Mouse (Mus musculus): ENCODE results near the gene Tshz3.

Tshz3 gene

DNA sequence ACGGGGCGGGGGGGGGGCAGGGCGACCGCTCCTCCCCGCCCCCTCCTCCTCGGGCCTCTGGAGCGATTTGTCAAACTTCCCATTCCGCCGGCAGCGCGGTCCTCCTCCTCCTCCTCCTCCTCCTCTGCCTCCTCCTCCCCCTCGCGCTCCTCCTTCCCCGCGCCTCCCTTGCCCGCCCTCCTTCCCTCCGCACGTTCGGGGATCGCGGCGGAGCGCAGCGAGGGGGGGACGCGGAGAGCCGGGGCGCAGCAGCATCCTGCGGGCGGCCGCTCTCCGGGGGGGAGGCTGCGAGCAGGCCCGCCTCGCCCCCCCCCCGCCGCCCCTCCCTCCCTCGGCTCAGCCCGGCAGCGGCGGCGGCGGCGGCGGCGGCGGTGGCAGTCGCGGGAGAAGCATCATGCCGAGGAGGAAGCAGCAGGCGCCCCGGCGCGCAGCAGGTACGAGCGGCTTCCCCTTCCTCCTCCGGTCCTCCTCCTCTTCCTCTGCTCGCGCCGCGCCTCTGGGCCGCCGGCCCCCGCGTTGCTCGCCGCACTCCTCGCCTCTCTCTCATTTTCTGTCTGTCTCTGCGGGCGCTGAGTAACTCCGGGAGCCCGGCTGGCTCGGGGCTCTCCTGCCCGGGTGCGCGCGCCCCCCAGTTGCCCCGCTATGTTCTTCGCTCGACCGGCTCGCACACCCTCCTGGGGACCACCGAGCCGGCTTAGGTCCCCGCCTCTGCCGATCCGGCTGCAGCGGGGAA, at the start of gene Tshz3:
Gene Tshz3 (plus strand): TSS at position 263 of the 733 bp plus-strand sequence.
- DNase-seq (ENCODE audit: low spot score), result no peak

DNA sequence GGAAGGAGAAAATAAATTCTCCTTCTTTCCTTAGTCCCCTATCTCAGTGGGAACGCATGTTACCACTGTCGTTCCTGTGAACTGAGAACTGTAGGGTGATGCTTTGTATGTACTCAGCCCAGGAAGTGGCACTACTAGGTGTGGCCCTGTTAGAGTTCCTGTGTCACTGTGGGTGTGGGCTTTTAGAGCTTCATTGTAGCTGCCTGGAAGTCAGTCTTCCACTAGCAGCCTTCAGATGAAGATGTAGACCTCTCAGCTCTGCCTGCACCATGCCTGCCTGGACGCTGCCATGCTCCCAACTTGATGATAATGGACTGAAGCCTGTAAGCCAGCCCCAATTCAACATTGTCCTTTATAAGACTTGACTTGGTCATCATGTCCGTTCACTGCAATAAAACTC, 42.0 kb upstream of the Tshz3 start:
- no peak for DNase-seq (ENCODE audit: low spot score)

DNA sequence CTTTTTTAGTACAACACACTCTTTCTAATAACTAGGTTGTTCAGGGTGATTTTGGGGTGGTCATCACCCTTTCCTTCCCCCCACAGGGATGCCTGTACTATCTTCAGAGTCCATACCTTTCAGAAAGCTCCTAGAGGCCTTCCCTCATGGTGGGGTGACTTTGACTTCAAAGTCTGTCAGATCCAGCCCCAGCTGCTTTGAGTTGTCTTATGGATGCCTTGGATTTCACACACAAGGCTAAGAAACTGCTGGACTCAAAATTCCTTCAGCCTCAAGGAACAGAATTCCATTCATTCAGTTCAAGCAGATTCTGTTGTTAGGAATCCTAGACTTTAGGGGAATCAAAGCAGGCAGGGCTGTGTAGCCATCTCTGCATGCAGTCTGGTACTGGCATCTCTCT, 41.5 kb upstream of the Tshz3 start:
- DNase-seq (ENCODE audit: low spot score), result no peak

DNA sequence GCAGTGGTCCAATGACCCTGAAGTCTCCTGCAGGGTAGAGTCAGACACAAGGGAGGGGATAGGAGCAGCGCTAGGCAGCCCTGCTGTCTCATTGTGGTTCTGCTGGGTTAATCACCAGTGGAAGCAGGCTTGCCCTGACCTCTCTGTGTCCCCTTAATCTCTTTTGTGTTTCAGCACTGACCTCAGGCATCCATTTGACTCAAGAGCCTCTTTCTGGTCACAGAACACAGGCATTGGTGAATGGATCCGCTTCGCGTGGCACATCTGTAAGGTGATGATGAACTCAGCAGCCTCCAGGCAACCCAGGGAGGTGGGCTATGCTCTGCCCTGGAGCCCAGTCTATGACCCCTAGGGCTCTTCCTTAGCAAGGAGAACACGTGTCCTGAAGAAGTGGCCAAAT, 39.6 kb upstream of the Tshz3 start:
- no peak for DNase-seq (ENCODE audit: low spot score)

DNA sequence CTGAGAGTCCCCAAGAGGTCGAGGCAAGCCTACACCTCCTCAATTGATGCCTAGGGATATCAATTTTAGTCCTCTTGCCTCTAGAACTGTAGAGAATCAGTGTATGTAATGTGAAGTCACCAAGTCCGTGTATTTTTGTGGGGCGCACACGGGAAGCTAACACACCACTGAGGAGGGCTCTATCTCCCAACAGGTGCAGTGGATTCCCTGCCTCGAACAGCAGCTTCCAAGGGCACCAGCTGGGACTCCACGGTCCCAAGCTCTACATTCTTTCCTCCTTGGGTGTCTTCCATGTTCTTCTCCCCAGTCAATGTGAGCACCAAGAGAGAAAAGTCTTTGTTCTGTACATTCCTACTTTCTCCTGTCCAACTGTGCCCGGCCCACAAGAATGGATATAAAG, 38.7 kb upstream of the Tshz3 start:
- no peak for DNase-seq (ENCODE audit: low spot score)

DNA sequence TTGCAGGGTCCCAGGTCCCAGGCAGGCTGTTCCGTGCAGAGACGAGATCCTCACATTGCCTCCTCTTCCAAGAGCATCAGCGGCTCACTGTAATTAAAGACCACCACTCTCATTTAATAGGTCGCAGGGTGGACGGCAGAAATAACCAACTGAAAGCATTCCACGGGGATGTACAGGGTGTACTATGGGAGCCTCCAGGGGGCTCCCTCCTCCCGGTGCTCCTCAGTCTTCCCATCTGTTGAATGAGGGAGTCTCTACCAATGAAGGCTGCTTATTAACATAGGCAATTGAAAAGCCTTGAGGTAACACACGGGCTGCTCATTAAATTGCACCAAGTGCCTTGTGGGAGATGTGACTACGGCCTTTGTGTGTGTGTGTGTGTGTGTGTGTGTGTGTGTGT, 37.3 kb upstream of the Tshz3 start:
- DNase-seq (ENCODE audit: low spot score), result no peak

DNA sequence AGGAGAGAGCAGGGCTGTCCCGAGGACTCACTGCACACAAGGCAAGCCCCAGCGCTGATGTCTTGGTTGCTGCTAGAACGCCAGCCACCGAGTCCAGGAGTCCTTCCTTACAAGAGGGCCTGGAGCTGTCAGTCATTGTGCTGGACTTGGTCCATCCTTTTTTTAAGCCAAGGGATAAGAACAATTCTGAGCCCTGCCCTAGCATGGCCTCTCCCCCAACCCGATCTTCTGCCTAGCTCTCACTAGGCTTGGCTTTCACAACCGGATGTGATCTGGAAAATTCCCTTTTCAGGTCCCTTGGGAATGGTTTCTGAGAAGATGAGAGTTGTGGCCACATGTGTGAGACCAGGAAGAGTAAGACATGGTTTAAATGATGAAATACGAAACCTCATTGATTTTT, 34.5 kb upstream of the Tshz3 start:
- no peak for DNase-seq (ENCODE audit: low spot score)

DNA sequence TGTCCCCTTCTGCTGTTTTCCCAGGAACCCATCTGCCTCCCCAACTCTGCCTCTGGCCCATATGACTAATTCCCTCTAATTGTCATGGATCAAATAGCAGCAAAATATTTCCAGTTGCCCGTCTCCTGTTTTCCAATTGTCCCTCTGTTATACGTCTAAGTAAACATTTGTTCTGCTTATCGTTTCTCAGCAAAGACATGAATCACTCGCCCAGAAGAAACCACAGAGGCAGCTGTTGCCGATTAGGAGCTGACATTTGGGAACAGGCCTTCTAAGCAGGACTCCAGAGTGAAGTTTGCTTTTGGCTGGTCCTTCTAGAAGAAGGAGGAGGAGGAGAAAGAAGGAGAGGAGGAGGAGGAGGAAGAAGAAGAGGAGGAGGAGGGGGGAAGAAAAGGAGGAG, 30.2 kb upstream of the Tshz3 start:
- no peak for DNase-seq (ENCODE audit: low spot score)

DNA sequence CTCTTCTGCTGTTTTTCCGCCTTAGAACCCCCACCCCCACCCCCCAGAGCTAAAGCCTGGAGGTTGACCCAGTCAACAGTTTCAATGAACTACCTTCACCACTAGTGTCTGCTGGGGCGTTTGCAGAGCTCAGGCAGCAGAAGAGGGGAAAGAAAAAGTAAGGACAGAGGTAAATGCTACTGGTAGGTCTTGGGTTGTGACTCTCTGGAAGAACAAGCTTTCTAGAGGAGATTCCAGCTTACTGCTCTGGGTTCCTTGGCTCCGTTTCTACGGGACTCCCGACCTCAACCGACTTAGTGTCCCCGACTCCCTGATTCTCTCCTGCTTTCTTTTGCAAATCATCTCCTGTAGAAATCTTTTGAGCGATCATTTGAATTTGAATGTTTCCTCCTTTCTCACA, 19.9 kb upstream of the Tshz3 start:
- no peak for DNase-seq (ENCODE audit: low spot score)

DNA sequence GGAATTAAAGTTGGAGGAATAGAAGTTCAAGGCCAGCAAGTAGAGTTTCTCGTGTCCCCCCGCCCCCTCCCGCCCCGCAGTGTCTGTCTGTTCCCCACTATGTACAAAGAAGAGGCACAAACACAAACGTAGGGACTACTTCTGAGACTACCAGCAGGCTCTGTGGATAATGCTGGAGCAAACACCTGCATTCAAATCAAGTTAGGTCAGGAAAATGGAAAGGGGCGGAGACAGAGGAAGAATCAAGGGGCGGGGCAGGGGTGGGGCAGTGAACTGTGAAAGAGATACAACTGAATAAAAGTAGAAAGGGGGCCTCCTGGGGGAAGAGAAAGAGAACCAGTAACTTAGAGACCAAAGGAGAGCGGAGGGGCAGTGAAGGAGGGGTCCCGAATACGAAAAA, 19.4 kb upstream of the Tshz3 start:
- DNase-seq (ENCODE audit: low spot score), result no peak

DNA sequence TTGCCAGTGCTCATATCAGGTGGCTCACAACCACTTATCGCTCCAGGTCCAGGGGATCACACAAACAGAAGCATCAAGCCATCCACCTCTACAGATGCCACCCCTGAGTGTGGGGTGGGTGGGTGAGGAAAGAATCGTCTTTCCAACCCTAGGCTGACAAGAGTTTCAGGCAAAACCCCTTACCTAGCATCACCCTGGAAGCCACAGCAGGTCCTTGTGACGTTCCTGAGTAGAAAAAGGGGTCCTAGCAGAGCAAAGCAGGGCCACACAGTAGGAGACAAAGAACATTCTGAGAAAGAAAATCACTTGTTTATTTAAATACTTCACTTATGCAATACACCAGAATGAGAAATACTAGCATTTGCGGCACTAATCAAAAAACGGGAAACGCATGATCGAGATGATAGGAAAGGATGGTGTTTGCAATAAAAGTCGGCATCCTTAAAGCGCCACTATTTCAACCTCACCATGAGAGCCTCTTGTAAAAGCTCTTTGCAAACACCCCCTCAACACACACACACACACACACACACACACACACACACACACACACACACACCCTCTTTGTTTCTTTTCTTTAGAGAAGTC, 18.8 kb upstream of the Tshz3 start:
- DNase-seq (ENCODE audit: low spot score), result no peak

DNA sequence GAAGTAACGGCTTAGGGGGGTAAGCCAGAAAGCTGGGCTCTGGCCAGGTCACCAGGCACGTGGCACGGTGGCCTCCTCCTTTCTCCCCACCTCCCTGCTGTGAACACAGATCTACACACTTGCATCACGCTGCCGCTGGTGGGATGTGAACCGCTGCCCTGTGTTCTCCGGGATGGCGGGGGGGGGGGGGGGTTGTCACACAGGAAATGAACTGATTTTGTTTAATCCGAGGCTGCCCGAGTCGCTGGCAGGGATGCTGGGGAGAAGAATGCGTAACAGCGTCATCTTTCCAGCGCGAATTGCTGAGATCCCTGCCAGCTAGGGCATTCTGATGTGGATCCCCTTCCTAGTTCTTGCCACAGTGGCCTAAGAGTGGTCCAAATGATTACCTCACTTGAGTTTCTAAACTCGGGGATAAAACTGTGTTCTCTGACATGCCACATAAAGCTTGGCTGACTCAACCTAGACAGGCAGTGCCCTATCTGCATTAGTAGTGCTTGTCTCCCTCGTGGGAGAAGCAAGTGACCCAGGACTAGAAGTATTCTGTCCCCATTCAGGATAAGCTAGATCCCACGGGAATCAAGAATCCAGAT, 18.0 kb upstream of the Tshz3 start:
- no peak for DNase-seq (ENCODE audit: low spot score)

DNA sequence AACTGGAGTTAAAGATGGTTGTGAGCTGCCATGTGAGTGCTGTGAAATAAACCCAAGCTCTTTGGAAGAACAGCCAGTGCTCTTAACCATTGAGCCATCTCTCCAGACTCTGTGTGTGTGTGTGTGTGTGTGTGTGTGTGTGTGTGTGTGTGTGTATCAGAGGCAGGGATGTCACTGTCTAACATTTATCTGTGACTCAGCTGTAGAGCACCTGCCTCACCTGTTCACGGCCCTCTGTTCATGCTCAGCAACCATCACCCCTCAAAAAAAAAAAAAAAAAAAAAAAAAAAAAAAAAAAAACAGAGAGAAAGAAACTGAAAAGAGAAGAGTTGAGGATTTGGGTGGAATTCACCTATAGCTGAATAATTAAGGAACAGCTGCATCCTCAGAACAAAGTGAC, 10.4 kb upstream of the Tshz3 start:
- no peak for DNase-seq (ENCODE audit: low spot score)

DNA sequence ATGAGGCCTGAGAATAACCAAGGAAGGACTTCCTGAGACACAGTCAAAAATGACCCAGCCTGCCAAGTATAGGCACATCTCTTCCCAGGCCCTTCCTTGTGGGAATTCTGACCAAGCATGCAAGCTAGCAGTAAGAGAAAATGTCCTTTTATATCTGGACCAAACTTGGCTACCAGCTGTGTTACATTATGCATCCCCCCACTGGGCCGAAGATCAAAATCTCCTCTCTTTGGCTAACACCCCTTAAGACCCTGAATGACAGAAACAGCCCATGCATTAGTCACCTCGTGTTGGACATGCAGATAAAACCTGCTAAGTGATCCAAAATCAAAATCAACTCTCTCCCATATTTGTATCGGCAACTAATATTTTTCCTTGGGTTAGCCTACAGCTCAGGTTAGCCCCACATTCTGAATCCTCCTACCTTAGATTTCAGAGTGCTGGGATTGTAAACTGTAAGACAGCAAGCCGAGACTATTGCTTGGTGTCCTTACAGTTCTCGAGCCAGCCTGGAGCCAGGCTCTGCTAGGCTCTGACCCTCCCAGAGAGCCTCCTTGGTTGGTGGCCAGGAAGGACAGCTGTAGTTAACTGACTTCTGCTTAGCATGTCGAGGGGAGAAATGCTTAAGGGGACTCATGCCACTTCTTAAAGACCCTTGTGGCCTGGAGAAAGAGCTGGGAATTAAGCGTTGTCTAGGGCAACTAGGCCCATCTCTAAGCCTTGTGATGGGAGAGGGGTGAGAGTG, 8.7 kb upstream of the Tshz3 start:
- DNase-seq (ENCODE audit: low spot score), result no peak

DNA sequence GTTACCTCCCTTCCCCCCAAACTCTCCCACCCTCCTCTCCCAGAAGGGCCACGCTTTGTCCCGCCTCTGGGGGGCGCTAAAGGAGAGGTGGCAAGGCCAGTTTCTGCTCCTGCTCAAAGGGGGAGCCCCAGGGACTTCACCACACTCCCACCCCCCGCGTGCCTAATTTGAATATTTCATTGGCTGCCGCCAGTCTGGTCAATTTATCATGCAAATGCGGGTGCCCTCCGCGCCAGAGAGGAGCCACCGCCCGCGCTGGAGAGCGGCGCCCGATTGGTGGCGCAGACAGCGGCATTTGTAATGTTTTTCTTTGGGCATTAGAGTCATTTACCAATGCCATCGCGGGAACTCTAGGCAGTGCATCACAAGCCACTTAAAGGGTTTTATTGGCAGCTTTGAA, 7.4 kb upstream of the Tshz3 start:
- no peak for DNase-seq (ENCODE audit: low spot score)

DNA sequence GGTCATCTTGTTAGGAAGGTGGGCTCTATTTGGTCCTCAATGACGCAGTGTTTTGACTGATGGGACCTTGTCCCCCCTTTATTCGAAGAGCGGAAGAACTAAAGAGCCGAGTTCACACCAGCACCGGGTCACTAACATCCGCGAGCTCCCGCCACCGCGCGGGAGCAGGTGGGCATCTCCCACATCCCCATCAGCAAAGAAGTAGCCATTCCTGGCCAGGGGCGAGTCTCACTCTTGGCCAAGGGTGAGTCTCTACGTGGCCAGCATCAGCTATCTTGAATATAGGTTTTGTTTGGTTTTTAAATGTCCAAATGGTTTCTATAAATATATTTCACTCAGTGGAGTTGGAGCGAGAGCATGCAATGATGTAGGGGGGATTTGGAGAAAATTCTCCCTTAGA, 6.3 kb upstream of the Tshz3 start:
- no peak for DNase-seq (ENCODE audit: low spot score)

DNA sequence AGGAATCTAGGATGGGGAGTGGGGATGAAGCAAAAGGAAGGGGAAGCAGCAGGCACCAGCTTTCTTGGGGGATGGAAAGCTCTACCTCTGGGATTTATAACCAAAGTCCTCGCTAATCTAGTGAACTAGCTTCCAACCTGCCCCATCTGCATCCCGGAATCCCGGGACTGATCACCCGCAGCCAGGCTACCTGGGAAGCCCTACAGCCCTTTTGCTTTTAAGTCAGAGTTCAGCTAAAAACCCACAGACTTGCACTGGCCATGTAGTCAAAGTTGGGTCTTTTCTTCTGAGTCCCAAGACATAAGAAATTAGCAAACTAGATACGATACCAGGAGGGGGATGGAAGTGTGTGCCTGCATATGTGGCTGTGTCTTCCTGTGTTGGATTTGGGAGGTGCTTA, 5.5 kb upstream of the Tshz3 start:
- no peak for DNase-seq (ENCODE audit: low spot score)

DNA sequence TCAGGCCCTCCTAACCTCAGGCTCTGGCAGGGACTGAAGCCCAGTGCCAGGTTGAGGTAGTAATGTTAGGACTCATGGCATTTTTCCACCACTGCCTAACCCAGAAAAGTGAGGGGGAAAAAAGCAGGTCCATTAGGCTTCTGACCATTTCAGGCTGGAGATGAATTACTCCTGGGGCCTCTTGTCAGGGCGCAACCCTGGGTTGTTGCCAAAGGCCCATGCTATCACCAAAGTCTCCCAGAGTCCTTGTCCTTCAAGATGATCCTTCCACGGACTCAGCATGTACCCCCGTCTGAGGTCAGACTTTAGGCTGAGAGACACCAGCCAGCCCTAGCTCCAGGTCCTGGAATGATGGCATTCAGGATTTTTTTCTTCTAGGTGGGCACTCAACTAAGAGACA, 4.8 kb upstream of the Tshz3 start:
- DNase-seq (ENCODE audit: low spot score), result no peak

DNA sequence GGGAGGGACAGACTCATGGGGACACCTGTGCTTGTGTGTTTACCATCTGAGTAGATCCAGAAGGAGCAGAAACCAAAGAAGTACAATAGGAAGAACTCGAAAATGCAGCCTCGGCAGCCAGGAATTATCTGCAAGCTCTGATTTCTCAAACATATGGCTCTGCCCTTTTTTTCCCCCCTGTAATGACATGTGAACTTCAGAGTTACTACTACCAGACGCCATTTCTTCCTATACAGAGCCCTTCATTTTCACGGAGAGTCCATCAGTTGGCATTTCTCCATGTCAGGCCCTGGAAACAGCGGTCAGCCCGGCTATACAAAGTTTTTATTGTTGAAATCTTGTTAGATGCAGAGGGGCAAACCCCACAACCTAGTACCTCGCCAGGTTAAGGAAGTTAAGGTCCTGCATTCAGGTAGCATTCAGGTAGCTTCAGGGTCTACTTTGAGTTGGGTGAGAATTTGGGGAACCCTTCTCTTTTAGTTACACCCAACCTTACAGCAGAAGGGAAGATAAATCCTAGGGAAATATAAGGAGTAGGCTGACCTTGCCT, 3.2 kb upstream of the Tshz3 start:
- DNase-seq (ENCODE audit: low spot score), result no peak

DNA sequence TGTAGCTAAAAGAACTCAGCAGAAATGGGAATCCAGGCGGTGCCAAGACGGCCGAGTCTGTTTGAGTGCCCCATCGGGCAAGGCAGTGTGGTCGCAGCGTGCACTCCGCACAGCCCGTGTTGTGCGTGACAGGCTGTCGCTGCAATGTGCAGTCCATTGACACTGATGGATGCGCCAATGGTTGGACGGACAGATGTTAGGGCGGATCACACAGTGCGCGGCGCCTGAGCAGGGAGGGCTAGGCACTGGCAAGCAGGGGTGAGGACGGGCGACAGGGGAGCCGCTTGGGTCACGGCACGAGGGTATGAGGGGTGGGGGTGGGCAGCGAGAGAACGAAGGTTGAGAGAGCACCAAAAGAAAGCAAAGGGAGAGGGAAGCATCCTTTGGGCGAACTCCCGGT, 2.6 kb upstream of the Tshz3 start:
- DNase-seq (ENCODE audit: low spot score), result no peak

DNA sequence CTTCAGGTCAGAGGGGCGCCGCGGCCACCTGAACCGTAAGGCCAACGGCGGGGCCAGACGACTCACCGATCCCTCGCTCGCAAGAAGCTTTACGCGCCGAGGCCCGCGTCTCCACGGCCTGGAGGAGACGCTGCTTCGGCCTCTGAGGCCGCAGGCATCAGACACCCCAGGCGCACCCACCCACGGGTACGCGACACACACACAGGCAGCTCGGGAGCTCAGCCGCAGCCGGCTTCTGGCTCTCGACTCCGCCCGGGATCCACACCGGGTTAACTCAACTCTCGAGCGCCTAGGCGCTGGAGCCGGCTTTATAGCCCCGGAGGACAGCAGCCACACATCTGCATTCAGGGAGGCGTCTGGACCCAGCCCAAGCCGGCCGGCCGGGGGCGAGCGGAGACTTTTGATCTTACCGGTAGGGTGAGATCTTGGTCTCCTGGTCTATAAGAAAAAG, 2.1 kb upstream of the Tshz3 start:
- peak; percentile 53 for DNase-seq (ENCODE audit: low spot score)

DNA sequence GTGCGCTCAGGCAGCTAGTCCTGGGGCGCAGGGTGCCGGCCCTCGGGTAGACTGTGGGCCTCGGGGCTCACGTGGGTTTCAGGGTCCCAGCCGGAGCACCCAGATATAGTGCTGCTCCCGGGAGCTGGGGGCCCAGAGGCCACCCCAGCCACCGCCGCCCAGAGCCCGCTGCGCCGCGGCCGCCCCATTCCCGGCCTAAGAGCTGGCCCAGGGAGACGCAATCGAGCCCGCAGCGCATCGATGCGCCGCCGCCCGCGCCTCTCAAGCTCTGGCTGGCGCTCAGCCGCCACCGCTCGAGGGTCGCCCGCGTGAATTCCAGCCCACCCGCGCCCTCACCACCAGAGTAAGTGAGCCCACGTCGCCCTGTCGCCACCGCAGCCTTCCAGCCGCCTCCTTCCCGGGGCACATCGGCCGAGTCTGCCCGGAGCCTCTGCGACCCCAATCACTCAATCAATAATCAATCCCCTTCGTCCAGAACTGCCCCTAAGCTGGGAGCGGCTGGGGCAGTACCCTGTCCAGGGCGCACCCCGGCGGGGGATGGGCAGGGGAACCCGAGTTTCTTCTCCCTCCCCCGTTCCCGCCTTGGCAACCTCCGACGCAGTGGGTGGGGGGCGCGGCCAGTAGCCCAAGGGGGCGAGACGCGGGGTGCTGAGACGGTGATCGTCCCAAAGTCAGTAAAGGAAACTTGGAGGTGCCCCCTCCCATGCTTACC, 1.4 kb upstream of the Tshz3 start:
- no peak for DNase-seq (ENCODE audit: low spot score)
